Mouse (Mus musculus): ENCODE measurements around the gene Cbx4. TPM values are rescaled to one million over a fixed set of nuclear protein-coding genes. Genes with fewer than 3 reads are reported as not detected.

The Cbx4 gene
- total RNA-seq (2021): 100 and 121 TPM in 2 replicates
- long read RNA-seq, full-length matches to known transcripts: 85 of 117 reads
- long read RNA-seq, partial matches to known transcripts: 4 of 117 reads
- long read RNA-seq, other reads (novel, unspliced or antisense): 28 of 117 reads

- peak; percentile 96 for DNase-seq
Measured at GRCm38 (mm10) chr11:119086144-119086971, at the start of gene Cbx4. Gene Cbx4 (minus strand): TSS chr11:119086221.

GRCm38 (mm10) chr11:119134586-119134985, 48.6 kb upstream of the Cbx4 start:
- no peak for DNase-seq

- DNase-seq: peak; percentile 75
Measured at GRCm38 (mm10) chr11:119133437-119134221, 47.6 kb upstream of the Cbx4 start.

- DNase-seq: no peak
Measured at GRCm38 (mm10) chr11:119132198-119133035, 46.4 kb upstream of the Cbx4 start.

GRCm38 (mm10) chr11:119130081-119130765, 44.2 kb upstream of the Cbx4 start:
- no peak for DNase-seq

GRCm38 (mm10) chr11:119129281-119130058, 43.4 kb upstream of the Cbx4 start:
- DNase-seq: peak; percentile 63

- no peak for DNase-seq
Measured at GRCm38 (mm10) chr11:119128668-119129280, 42.8 kb upstream of the Cbx4 start.

GRCm38 (mm10) chr11:119127686-119128473, 41.9 kb upstream of the Cbx4 start:
- DNase-seq: peak; percentile 95

GRCm38 (mm10) chr11:119127147-119127546, 41.1 kb upstream of the Cbx4 start:
- DNase-seq: peak; percentile 53

- peak; percentile 91 for DNase-seq
Measured at GRCm38 (mm10) chr11:119125929-119126861, 40.2 kb upstream of the Cbx4 start.

GRCm38 (mm10) chr11:119124536-119124935, 38.5 kb upstream of the Cbx4 start:
- DNase-seq: peak; percentile 84

- DNase-seq: no peak
Measured at GRCm38 (mm10) chr11:119123522-119124319, 37.7 kb upstream of the Cbx4 start.

- no peak for DNase-seq
Measured at GRCm38 (mm10) chr11:119122396-119122795, 36.4 kb upstream of the Cbx4 start.

- DNase-seq: no peak
Measured at GRCm38 (mm10) chr11:119118905-119119304, 32.9 kb upstream of the Cbx4 start.

- DNase-seq: peak; percentile 28
Measured at GRCm38 (mm10) chr11:119117945-119118344, 31.9 kb upstream of the Cbx4 start.

GRCm38 (mm10) chr11:119116992-119117391, 31.0 kb upstream of the Cbx4 start:
- DNase-seq: no peak

- DNase-seq: no peak
Measured at GRCm38 (mm10) chr11:119112721-119113120, 26.7 kb upstream of the Cbx4 start.

Data from adrenal gland, postnatal 25 days (tissue).